In the genomic region with DNA sequence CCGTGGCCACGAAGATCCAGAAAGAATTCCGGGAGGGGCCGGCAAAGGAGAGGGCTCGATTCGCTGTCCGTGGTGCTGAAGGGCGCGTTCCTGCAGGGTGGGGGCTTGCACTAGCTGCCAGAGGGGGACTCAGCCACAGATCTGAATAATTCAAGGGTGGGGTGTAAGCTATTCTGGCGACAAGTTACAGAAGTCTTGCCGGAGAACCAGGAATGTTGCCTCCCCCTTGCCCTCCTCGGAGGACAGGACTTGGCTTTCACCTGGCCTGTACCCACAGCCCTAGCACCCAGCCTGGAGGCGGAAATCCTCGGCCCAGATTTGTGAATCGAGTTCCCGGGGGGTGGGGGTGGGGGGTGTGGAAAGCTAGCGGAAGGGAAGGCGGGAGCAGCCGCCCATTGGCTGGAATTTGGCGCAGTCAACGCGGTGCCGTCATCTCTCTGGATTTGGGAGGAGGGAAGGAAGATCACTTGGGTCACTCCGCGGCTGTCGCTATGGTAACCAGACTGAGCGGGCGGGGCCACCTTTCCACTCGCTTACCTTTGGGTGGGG, we compare ENCODE assay signal across 7 mouse cellular contexts. TPM values are rescaled to one million over a fixed set of nuclear protein-coding genes. Genes with fewer than 3 reads are reported as not detected.
A peak's percentile ranks its signal among the peaks of the same experiment; 100 is the strongest.
DNase-seq lines count a peak whose midpoint lies in the region; ATAC-seq lines count a peak whose summit lies in the region.

No protein-coding gene starts in this region.

- peak; percentile 20; the same call in 1 of the 2 replicates for ATAC-seq in common myeloid progenitor, adult 5-6 weeks (replicated peaks; ENCODE audit: low read depth, poor library complexity, severe bottlenecking)
- ATAC-seq in intestine, embryonic 16.5 days, result peak; percentile 36; the same call in 1 of the 2 replicates
- peak; percentile 57 for ATAC-seq in midbrain, embryonic 11.5 days (ENCODE audit: low FRiP score)

- DNase-seq in adrenal gland, postnatal 14 days, result peak; percentile 88
- DNase-seq in gastrocnemius, postnatal 14 days, result peak; percentile 72
- DNase-seq in left cerebral cortex, postnatal 14 days (ENCODE audit: low spot score in 2 of 2), result peak; percentile 91 to 93
- DNase-seq in midbrain, embryonic 11.5 days (ENCODE audit: low spot score, missing footprints), result peak; percentile 97
- peak; percentile 22 for DNase-seq in splenic B cell, adult 2 months (ENCODE audit: low read depth, low spot score)

- H3K27ac ChIP-seq in intestine, embryonic 16.5 days (ENCODE audit: low read length), result no peak overlapping the region
- H3K27ac ChIP-seq in midbrain, embryonic 11.5 days (ENCODE audit: low read depth, low read length), result peak overlapping the region; percentile 40; the same call in 1 of the 2 replicates

- no peak overlapping the region for H3K9ac ChIP-seq in intestine, embryonic 16.5 days (ENCODE audit: low read depth, low read length)
- peak overlapping the region; percentile 57 for H3K9ac ChIP-seq in midbrain, embryonic 11.5 days (ENCODE audit: low read length)

- intact Hi-C loops in gastrocnemius, postnatal 14 days (cut with DNase I; ENCODE audit: low total_unique reads), result no loop called here
- intact Hi-C loops in left cerebral cortex, postnatal 14 days (cut with DNase I), result loop anchor here (5.0 kb wide), 1 partner anchor 41 kb away; no protein-coding TSS in a partner anchor

- peaks cover 62% of the 10 kb centered on the region for H3K27me3 ChIP-seq in intestine, embryonic 16.5 days (replicated peaks; ENCODE audit: control insufficient read depth, insufficient read depth, low read length)
- H3K27me3 ChIP-seq in midbrain, embryonic 11.5 days (ENCODE audit: control insufficient read depth, insufficient read depth, low read length), result peaks cover 5% of the 10 kb centered on the region; the same call in 1 of the 2 replicates
- no peaks in the 10 kb centered on the region for H3K27me3 ChIP-seq in splenic B cell, adult 2 months (ENCODE audit: control insufficient read depth, insufficient read depth, low read length, poor library complexity, severe bottlenecking)

- H3K4me3 ChIP-seq in intestine, embryonic 16.5 days (ENCODE audit: low read length), result peak overlapping the region; percentile 37
- peak overlapping the region; percentile 67 for H3K4me3 ChIP-seq in midbrain, embryonic 11.5 days (ENCODE audit: low read depth, low read length)

- H3K4me2 ChIP-seq in intestine, embryonic 16.5 days (ENCODE audit: low read depth, low read length), result peak overlapping the region; percentile 52
- H3K4me2 ChIP-seq in midbrain, embryonic 11.5 days, result peak overlapping the region; percentile 79

- H3K9me3 ChIP-seq in intestine, embryonic 16.5 days (ENCODE audit: control insufficient read depth, low read length), result no peaks in the 10 kb centered on the region
- H3K9me3 ChIP-seq in midbrain, embryonic 11.5 days (ENCODE audit: control insufficient read depth, low read length), result no peaks in the 10 kb centered on the region

- H3K36me3 ChIP-seq in intestine, embryonic 16.5 days (ENCODE audit: control insufficient read depth, insufficient read depth, low read length), result no peaks in the 10 kb centered on the region
- H3K36me3 ChIP-seq in midbrain, embryonic 11.5 days (ENCODE audit: control insufficient read depth, insufficient read depth, low read length), result no peaks in the 10 kb centered on the region
- no peaks in the 10 kb centered on the region for H3K36me3 ChIP-seq in splenic B cell, adult 2 months (ENCODE audit: control insufficient read depth, insufficient read depth, low read length, poor library complexity, severe bottlenecking)

- 1% methylated on average over 29 of the region's 29 CpGs for WGBS in intestine, embryonic 16.5 days
- WGBS in midbrain, embryonic 11.5 days, result under 1% methylated on average over 29 of the region's 29 CpGs

- peaks cover 27% of the 10 kb centered on the region for H3K4me1 ChIP-seq in intestine, embryonic 16.5 days (ENCODE audit: control insufficient read depth, insufficient read depth, low read length)
- peaks cover 34% of the 10 kb centered on the region for H3K4me1 ChIP-seq in midbrain, embryonic 11.5 days (ENCODE audit: control insufficient read depth, insufficient read depth, low read length)

RNA-seq across cellular contexts. Expression of a gene that starts 3.5 kb away (rescaled TPM):
- total RNA-seq in adrenal gland, postnatal 14 days (2021), result 4.1 and 5.8 TPM in 2 replicates
- not detected in 2 replicates for total RNA-seq in common myeloid progenitor, adult 5-6 weeks (2017)
- under 1 TPM in 1 of 2 experiments, not detected in 1; 0.06 TPM for total RNA-seq in gastrocnemius, postnatal 14 days (2021)
- 0.07 and 0.18 TPM in 2 replicates for polyA plus RNA-seq in intestine, embryonic 16.5 days (2015; fragmentation: Nextera tagmentation; extraction: Ambion mirVana)
- 100 to 1,000 TPM; 566 to 585 TPM for total RNA-seq in left cerebral cortex, postnatal 14 days (2021)
- polyA plus RNA-seq in midbrain, embryonic 11.5 days (2014; fragmentation: Nextera tagmentation; extraction: Ambion mirVana), result 5.7 and 5.8 TPM in 2 replicates

RNA-seq across cellular contexts. Expression of a gene that starts 27.0 kb away (rescaled TPM):
- total RNA-seq in adrenal gland, postnatal 14 days (2021), result 1.0 and 1.8 TPM in 2 replicates
- not detected in 2 replicates for total RNA-seq in common myeloid progenitor, adult 5-6 weeks (2017)
- not detected for total RNA-seq in gastrocnemius, postnatal 14 days (2021)
- polyA plus RNA-seq in intestine, embryonic 16.5 days (2015; fragmentation: Nextera tagmentation; extraction: Ambion mirVana), result 0.95 and 1.5 TPM in 2 replicates
- not detected for total RNA-seq in left cerebral cortex, postnatal 14 days (2021)
- 0.41 and 0.69 TPM in 2 replicates for polyA plus RNA-seq in midbrain, embryonic 11.5 days (2014; fragmentation: Nextera tagmentation; extraction: Ambion mirVana)

RNA-seq across cellular contexts. Expression of a gene that starts 34.7 kb away (rescaled TPM):
- 0.44 and 1.2 TPM in 2 replicates for total RNA-seq in adrenal gland, postnatal 14 days (2021)
- total RNA-seq in common myeloid progenitor, adult 5-6 weeks (2017), result not detected in 2 replicates
- total RNA-seq in gastrocnemius, postnatal 14 days (2021), result not detected
- polyA plus RNA-seq in intestine, embryonic 16.5 days (2015; fragmentation: Nextera tagmentation; extraction: Ambion mirVana), result 1.5 and 2.4 TPM in 2 replicates
- total RNA-seq in left cerebral cortex, postnatal 14 days (2021), result under 1 TPM in 1 of 2 experiments, not detected in 1; 0.51 TPM
- polyA plus RNA-seq in midbrain, embryonic 11.5 days (2014; fragmentation: Nextera tagmentation; extraction: Ambion mirVana), result 0.19 TPM in 1 of 2 replicates, not detected in the other

Comparison
In these comparisons a context has a peak if more than half of its experiments do, and no peak if none do; other contexts are left out.
1. DNase-seq: peak in every context shown above with its lines; median percentile 97 in midbrain, embryonic 11.5 days; 92 in left cerebral cortex, postnatal 14 days; 88 in adrenal gland, postnatal 14 days; 72 in gastrocnemius, postnatal 14 days; 22 in splenic B cell, adult 2 months.
2. RNA of a gene that starts 3.5 kb away (total RNA-seq): 566 to 585 TPM in left cerebral cortex, postnatal 14 days; 4.1 to 5.8 TPM in adrenal gland, postnatal 14 days, 0.06 TPM in gastrocnemius, postnatal 14 days and not detected in common myeloid progenitor, adult 5-6 weeks; every median in the first group is over 10 times any median in the second.
3. Peak in every context shown above with its lines, with median percentiles within 50 percentile points of each other: ATAC-seq.